Mouse (Mus musculus) liver, embryonic 14.5 days (tissue): ENCODE results near the gene Gas7.

Experiments used
- CTCF ChIP-seq: IDR thresholded peaks from 2 replicates; pipeline ENCODE4 v1.5.1; 2016; ENCODE audit warnings: antibody characterized with exemption, low read depth, control low read depth
- EP300 ChIP-seq: IDR thresholded peaks from 2 replicates; pipeline ENCODE4 v1.6.1; 2016; ENCODE audit warnings: antibody characterized with exemption, low read depth

- TF ChIP-seq EP300 (no peak), CTCF (no peak)
Observed at GRCm38 (mm10) chr11:67567184-67567583, 111.9 kb downstream of the Gas7 start.
